Mouse (Mus musculus): ENCODE measurements around the gene Rarg.

The Rarg gene

DNA sequence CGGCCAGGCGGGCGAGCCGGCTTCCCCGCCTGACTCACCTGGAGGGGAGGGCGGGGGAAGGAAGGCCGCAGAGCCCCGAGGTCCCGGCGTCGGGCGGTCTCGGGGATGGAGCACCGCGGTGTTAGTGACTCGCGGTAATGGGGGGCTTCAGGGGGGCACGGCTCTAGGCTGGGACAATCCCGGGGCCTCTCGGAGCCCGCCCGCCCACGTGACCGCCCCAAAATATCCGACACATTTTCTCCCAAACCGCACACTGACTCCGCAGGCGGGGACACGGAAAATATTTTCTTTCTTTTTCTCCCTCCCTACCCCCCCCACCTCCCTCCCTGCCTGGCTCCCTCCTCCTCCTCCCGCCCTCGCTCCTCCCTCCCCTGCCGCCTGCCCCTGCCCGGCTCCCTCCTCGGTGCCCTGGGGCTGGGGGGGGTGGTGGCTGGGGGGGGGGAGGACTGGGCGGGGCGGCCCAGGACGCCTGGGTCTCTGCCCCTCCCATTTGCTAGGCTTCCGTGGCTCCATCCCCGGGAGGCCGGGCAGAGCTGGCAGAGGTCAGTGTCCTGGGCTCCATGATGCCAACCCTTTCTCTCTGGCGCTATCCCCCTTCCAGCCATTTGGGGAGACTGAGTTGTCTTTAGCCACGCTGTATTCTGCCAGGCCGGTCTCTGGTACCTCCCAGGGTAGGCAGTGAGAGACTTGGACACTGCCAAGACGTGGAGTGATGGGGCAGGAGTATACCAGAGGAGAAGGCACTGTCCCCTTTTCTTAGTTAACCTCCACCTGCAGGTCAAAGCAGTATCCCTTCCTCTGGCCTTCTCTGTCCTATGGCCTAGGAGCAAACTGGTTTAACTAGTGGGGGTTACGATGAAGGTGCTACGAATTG lies at the start of gene Rarg:
TSS of gene Rarg (minus strand) at position 316 of the 874 bp plus-strand sequence.
- DNase-seq (ENCODE audit: extremely low read depth, low read depth, low spot score): no peak

DNA sequence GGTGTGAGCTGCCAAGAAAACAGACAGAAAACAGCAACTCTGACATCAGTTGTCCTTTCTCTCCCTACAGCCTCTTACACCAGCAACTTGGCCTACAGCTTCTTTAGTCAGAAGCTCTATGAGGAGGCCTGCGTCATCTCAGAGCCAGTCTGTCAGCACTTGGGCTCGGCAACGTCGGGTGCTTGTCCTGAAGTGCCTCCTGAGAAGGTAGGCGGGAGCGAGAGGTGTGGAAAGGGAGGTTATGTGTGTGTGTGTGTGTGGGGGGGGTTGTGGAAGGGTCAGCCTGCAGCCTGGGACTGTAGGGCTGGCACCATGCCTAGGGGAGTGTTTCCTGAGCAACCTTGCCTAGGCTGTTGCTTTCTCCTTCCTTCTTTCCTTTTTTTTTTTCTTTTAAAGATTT lies 45.2 kb upstream of the Rarg start:
- no peak for DNase-seq (ENCODE audit: extremely low read depth, low read depth, low spot score)

DNA sequence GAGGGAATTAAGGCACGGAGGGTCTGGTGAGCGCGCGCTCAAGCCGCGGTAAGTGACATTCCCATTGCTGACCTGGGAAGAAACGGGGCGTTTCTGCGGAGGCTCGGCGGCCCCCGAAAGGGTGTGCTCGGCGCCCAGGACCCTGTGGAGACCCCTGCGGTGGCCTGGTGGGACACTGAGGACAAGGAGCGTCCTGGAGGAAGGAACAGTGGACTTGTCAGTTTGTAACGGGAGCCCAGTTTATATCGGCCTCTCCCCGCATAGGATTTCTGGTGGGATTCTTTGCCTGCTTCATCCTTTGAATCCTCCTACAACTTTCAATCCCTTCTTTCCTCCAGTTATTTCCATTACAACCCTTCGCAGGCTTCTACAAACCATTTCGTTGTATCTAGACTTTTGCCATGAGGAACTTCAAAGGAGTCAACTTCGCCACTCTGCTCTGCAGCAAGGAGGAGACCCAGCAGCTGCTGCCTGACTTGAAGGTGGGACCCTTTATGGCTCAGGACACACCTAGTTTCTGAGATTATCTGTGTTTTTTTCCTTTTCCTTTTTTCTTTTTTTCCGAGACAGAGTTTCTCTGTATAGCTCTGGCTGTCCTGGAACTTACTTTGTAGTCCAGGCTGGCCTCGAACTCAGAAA lies 39.2 kb upstream of the Rarg start:
- DNase-seq (ENCODE audit: extremely low read depth, low read depth, low spot score): no peak

DNA sequence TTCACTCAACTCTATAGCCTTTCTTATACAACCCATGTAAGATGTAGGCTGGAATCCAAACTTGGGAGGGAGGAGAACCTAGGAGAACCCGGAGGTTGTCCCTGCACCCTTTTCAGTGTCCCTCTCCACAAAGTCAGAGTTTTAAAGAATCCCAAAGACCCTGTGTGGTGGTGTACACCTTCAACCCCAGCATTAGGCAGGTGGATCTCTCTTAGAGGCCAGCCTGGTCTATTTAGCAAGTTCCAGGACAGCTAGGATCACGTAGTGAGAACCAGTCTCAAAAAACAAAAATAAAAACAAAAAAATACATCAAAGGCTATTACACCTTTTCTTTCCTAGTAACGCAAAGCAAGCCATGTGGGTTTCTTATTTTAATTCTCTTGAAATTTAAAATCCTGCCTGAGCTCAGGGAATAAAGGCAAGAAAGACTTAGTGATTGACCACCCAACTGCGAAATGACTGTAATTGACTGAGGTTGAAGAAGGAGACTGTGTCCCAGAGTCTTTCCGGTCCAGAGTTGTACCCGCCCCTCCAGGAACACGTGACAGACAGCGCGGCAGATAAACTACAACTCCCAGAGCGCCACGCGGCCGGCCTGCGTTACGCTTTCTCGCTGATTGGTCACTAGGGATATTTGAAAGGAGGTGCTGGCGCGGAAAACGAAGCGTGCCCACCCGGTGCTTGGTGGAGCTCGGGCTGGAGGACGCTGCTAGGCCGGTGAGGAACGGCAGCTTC lies 38.5 kb upstream of the Rarg start, which contains the start of gene Espl1:
TSS of gene Espl1 (plus strand) at position 634 of the 735 bp plus-strand sequence.
- DNase-seq (ENCODE audit: extremely low read depth, low read depth, low spot score): no peak

DNA sequence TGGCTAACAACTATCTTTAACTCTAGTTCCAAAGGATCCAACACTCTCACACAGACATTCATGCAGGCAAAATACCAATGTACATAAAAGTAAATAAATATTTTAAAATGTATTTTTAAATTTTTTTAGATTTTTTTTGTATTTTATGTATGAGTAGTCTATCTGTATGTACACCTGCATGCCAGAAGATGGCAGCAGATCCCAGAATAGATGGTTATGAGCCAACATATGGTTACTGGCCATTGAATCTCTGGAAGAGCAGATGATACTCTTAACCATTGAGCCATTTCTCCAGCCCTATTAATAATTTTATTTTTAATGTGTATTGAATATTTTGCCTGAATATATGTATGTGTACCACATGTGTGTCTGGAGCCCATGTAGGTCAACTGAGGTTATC lies 30.1 kb upstream of the Rarg start:
- DNase-seq (ENCODE audit: extremely low read depth, low read depth, low spot score): no peak

DNA sequence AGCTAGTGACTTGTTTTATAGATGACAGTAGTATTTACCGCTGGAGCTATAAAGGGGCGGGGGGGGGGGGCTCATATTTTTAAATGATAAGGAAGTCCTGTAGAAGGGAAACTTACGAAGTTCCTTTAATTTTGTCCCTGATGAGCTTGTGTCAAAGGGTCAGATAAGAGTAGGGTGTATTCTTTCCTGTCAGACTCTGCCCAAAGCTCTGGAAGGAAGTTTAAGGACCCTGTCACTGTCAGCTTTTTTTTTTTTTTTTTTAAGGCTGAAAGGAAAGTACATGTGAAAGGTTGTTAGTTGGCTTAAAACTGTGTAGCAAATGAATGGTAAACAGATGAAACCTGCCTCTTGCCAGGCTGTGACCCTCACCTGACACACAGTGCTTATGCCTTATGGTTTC lies 26.3 kb upstream of the Rarg start:
- no peak for DNase-seq (ENCODE audit: extremely low read depth, low read depth, low spot score)

DNA sequence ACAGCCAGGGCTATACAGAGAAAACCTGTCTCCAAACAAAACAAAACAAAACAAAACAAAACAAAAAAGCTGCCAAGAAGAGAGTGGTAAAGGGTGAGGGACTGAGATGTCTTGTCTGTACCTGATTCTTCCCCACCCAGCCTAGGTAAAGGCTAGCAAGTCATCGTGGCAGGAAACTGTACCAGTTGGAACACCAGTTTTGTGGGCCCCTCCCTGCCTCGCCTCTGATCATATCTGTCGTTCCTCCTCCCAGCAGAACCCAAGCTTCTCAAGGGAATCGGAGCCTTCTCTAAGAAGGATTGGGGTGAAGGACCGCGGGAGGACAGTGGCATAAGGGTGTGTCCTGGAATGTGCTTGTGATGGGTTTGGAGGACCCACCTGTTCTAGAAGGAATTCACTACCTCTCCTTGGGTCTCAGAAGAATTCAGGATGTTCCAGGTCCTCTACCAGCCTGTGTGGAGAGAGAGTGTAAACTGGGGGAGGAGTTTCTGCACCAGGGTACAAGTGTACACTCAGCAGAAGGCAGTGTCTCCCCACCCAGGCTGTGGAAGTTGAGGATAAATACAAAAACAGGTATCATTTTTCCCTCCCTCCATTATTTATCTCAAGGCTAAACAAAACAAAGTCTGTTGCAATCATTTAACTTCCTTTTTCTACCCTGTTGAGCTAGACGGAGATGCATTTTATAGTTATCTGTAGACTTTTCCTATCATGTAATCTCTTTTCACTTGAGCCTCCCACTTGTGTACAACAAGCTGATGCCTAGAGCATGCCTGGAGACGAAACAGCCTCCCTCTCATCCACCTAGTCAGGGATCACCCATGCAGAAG lies 25.4 kb upstream of the Rarg start:
- DNase-seq (ENCODE audit: extremely low read depth, low read depth, low spot score): no peak

DNA sequence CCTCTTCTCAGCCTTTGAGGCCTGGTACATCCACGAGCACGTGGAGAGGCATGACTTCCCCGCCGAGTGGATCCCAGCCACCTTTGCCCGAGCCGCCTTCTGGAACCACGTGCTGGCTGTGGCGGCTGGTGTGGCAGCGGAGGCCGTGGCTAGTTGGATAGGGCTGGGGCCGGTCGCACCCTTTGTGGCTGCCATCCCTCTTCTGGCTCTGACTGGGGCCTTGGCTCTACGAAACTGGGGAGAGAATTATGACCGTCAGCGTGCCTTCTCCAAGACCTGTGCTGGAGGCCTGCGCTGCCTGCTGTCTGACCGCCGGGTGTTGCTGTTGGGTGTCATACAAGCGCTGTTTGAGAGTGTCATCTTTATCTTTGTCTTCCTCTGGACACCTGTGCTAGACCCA lies 23.3 kb upstream of the Rarg start:
- DNase-seq (ENCODE audit: extremely low read depth, low read depth, low spot score): no peak

DNA sequence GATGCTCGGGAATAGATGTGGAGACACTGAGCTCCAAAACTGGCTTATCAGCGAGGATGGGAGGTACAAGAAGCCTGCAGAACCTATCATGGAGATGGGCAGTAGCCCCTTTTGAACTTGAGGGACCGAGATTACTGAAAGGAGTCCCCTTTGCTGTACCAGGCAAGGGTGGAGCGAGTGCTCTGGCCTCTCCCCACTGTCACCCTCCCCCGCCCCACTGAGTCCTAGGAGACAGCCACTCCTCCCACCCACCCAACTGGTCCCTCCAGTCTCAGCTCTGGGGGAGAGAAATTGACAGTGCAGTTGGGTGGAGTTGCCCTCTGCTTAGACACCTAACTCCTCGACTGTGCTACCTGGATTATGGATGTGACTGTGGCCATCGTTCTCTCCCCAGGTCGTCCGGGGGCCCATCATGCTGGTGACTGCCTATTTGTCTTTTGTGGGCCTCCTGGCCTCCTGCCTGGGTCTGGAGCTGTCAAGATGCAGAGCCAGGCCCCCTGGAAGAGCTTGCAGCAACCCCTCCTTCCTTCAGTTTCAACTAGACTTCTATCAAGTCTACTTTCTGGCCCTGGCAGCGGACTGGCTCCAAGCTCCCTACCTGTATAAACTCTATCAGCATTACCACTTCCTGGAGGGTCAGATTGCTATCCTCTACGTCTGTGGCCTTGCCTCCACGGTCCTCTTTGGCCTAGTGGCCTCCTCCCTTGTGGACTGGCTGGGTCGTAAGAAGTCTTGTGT lies 22.6 kb upstream of the Rarg start:
- DNase-seq (ENCODE audit: extremely low read depth, low read depth, low spot score): no peak

DNA sequence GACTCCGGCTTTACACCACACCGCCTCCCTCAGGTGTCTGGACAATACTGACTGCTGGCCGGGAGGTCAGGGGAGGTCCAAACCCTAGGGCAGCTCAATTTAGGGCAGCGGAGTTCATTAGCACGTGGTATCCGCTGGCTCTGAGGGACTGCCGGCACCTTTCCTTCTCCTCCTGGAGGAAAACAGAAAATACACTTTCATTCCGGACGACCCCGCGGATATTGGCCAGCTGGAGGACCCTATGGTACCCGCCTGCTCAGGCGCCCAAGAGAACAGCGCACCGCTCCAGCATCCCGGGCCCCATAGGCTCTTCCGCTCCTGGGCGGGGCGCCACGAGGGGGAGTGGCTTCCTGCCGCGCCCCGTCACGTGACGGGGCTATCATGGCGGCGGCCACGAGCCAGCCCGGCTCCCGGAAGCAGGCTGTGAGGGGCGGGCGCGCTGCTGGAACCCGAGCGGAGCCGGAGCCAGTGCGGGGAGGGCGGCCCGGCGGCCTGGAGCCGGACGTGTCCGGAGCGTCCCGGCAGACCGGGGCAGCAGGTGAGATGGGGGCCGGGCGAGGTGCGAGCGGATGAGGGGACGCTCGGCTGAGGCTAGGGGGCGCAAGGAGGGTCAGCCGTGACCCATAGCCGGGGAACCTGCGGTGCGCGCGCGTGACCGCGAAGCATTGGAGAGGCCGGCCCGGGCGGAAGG lies 21.9 kb upstream of the Rarg start, which contains the start of gene Mfsd5:
TSS of gene Mfsd5 (plus strand) at position 363 of the 691 bp plus-strand sequence.
- DNase-seq (ENCODE audit: extremely low read depth, low read depth, low spot score): no peak

DNA sequence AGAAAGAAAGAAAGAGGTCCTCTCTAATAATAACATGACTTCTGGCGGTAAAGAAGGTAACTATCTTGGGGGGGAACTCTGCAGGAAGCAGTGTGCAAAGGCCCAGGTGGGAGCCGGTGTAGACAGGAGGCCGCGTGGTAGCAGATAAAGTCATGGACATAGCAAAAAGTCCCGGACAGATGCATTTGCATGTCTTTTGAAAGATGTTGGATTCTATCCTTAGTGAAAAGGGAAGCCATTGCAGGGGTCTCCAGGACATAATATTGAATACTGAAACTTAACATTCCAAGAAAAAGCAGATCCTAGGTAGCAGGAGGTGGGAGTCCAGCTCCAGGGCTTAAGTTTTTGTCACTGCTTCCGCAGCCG lies 21.4 kb upstream of the Rarg start:
- DNase-seq (ENCODE audit: extremely low read depth, low read depth, low spot score): no peak

DNA sequence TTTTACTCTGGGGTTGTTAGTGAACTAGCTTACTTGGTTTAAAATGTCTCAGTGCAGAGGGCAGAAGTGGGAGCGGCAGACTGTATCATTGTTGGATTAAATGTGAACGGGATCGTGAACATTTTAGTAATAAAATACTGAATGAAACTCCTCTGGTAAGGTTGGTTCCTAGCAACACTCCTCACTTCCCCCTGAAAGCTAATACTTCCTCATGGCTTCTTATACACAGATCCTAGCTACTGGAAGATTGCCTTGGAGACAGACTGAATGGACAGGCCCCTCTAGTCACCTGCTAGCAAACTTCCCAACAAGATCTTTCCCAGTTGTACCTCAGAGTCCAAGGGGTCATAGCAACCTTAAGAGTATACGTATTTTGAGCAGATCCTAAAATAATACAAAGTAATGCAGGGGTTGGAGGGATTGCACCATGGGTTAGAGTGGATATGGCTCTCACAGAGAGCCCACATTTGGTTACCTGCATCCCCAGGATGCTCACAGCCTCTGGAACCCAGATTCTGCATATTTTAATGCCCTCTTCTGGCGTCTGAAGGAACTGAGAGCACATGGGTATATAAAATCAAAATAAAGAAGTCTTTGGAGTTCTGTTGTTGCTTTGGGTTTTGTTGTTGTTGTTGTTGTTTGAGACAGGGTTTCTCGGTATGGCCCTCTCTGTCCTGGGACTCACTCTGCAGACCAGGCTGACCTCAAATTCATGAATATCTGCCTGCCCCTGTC lies 16.8 kb upstream of the Rarg start:
- DNase-seq (ENCODE audit: extremely low read depth, low read depth, low spot score): no peak

DNA sequence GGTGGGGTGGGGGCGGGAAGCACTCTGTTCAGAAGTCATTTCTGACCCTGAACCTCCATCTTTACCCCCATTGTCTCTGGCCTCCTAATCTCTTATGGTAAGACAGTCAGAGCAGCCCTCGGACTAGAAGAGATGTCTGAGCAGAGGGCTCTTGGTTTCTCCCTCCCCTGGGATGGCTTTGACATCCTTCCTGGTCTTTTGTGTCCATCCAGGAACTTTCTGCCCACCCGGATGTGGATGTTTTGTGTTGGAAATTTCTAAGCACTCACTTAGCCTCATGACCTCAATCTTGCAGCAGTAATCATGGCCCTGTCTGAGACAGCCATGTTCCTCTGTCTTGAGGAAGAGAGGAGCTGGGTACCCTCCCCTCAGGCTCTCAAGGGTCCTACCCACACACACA lies 14.1 kb upstream of the Rarg start:
- no peak for DNase-seq (ENCODE audit: extremely low read depth, low read depth, low spot score)

DNA sequence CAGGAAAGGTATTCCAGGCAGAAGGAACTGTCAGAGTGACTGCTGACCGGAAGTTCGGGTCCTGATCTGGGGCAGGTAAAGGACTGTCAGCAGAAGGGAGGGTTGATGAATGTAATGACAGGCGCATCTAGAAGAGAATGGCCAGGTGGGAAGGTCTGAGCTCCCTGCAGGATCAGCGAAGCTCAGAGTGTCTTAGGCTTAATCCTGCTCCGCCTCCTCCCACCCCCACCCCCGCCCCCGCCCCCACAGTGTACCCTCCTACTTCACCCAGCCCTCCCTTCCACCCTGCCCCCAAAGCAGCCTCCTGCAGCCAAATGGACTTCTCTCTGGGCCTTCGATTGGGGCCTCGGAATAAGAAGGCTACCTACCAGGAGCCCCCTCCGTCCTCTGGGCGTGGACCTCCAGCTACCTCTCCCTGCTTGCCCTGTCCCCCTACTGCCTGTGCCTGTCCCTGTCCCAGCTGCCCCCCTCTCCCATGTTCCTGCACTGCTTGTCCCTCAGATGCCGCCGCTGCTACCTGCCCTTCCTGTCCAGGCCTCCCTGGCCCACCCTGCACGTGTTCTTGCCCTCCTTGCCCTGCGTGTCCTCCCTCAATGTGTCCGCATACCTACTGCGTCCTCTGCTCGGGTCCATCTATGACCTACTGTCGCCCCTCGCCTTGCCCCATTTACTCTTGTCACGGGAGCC lies 13.1 kb upstream of the Rarg start, which contains the start of gene Gm9918:
TSS of gene Gm9918 (plus strand) at position 290 of the 687 bp plus-strand sequence.
- no peak for DNase-seq (ENCODE audit: extremely low read depth, low read depth, low spot score)

DNA sequence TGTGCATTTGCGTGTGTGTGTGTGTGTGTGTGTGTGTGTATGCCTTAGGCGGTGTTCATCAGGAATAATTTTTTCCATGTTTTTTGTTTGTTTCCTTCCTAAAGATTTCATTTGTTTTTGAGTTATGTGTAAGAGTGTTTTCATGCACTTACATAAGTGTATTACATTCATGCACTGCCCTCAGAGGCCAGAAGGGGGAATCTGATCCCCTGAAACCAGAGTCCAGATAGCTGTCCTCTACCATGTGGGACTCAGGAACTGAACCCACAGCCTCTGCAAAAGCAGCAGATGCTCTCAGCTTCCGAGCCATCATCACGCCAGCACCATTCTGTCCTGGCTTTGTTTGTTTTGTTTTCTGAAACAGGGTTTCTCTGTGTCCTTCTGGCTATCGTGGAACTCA lies 8.2 kb upstream of the Rarg start:
- no peak for DNase-seq (ENCODE audit: extremely low read depth, low read depth, low spot score)

DNA sequence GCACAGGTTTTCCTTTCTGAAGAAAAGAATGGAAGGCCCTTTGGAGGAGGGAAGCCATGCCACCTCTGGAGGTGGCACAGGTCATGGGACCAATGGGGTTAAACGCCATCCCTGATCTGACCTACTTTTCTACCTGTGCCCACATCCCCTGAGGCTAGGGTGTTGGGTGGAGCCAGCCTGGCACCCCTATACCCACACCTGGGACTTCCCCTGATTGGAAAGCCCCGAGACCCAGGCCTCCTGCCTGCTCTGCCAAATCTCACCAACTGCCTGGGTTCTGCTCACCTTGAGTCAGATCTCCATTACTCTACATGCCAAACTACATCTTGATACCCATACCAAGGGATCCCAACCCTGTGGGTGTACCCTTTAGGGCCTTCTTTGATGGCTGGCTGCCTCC lies 5.7 kb upstream of the Rarg start:
- no peak for DNase-seq (ENCODE audit: extremely low read depth, low read depth, low spot score)

DNA sequence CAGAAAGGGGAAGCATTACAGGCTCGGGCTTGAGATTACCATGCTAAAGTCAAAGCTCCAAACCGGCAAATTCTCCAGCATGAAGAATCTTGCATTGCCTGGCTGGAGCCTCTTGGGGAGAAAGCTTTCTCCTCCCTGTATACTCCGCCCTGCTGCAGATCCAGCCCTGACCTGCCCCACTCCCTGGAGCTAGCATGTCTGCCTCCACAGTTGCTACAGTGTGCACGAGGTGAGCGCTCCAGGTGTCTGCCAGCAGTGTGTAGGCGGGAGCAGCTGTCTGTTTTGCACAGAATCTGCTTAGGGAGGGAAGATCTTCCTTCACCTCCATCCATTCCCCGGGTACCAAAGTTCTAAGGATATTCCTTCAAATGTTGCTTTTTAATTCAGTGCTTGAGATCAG lies 5.3 kb upstream of the Rarg start:
- peak; percentile 82 for DNase-seq (ENCODE audit: extremely low read depth, low read depth, low spot score)

DNA sequence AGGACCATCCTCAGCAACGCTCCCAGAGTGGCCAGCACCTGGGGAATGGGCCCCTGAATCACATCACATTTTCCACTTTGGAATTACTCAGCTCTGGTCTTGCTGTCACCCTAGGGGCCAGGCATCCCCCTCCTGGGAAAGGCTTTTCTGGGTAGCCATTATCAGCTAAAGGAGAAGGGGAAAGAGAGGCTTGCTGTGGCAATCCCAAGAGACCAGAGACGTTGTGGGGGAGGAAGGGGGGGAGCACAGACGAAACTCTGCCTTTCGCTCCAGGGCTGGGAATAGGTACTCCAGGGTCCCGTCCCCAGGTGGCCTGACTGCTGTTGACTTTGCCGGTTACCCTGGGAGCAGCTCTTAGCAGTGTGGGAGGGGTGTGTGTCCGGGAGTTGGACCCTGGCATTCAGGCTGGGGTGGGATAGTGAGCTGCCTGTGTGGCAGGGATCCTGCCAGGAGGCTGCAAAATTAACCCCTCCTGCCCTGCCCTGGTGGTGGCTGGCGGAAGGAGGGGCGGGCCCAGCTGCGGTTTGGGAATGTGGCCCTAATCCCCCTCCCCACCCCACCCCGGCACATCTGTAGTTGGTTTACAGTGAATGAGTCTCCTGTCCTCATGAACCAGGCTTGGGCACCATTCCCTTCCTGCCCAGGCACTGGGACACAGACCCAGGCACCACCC lies 1.4 kb upstream of the Rarg start:
- DNase-seq (ENCODE audit: extremely low read depth, low read depth, low spot score): no peak

Measured in fat pad, adult 2 months (tissue).